Mouse (Mus musculus) C2C12 (cell line): ENCODE measurements around the gene Gm128. TPM values are rescaled to one million over a fixed set of nuclear protein-coding genes. Genes with fewer than 3 reads are reported as not detected.
A peak's percentile ranks its signal among the peaks of the same experiment; 100 is the strongest.

Source experiments
- H3K27me3 ChIP-seq: one replicate; pipeline ENCODE4 v1.6.1; 2011; ENCODE audit not compliant: control insufficient read depth, insufficient read depth, insufficient read length
- H3K36me3 ChIP-seq: one replicate; pipeline ENCODE4 v1.6.1; 2011; ENCODE audit not compliant: control insufficient read depth, insufficient read depth
- H3K4me3 ChIP-seq: one replicate; pipeline ENCODE4 v1.5.1; 2011; ENCODE audit warnings: mild to moderate bottlenecking, control low read depth; ENCODE audit not compliant: poor library complexity, insufficient read depth, severe bottlenecking
- H3K79me2 ChIP-seq: one replicate; pipeline ENCODE4 v1.6.1; 2011; ENCODE audit not compliant: control insufficient read depth, insufficient read depth
- H3K79me3 ChIP-seq: one replicate; pipeline ENCODE4 v1.6.1; 2011; ENCODE audit warnings: low read depth, control low read depth
- H3ac ChIP-seq: one replicate; pipeline ENCODE3; 2011; ENCODE audit warnings: low read depth; ENCODE audit not compliant: control insufficient read depth, insufficient read length
- CEBPB ChIP-seq: IDR thresholded peaks from one replicate; pipeline ENCODE4 v1.6.1; 2011; ENCODE audit warnings: low read depth, mild to moderate bottlenecking, control low read depth, moderate library complexity
- CTCF ChIP-seq: IDR thresholded peaks from one replicate; pipeline ENCODE4 v1.5.1; 2011; ENCODE audit not compliant: control insufficient read depth, insufficient read depth, insufficient read length
- FOSL1 ChIP-seq: IDR thresholded peaks from one replicate; pipeline ENCODE4 v1.8.0; 2011; ENCODE audit warnings: mild to moderate bottlenecking, low read length; ENCODE audit not compliant: poor library complexity, insufficient read depth, severe bottlenecking
- MAX ChIP-seq: IDR thresholded peaks from one replicate; pipeline ENCODE4 v1.6.1; 2011; ENCODE audit warnings: mild to moderate bottlenecking, control low read depth
- MYOD1 ChIP-seq: IDR thresholded peaks from one replicate; pipeline ENCODE4 v1.6.1; 2011; ENCODE audit warnings: low read depth; ENCODE audit not compliant: control insufficient read depth, insufficient read length
- MYOG ChIP-seq: IDR thresholded peaks from one replicate; pipeline ENCODE4 v1.6.1; 2011; ENCODE audit not compliant: control insufficient read depth, insufficient read length; ENCODE audit errors: extremely low read depth
- USF1 ChIP-seq: IDR thresholded peaks from one replicate; pipeline ENCODE4 v1.6.1; 2011; ENCODE audit warnings: low read depth, mild to moderate bottlenecking, control low read depth, moderate library complexity
- polyA plus RNA-seq: library from polyadenylated mRNA; unstranded; fragments of >200 nt; fragmentation: generic; extraction: Trizol; gene quantifications from one replicate; pipeline ENCODE4 v1.2.1, GENCODE M21; 2012; ENCODE audit warnings: missing spikeins

The Gm128 gene
- polyA plus RNA-seq, 1 experiment = 0.11 TPM

DNA sequence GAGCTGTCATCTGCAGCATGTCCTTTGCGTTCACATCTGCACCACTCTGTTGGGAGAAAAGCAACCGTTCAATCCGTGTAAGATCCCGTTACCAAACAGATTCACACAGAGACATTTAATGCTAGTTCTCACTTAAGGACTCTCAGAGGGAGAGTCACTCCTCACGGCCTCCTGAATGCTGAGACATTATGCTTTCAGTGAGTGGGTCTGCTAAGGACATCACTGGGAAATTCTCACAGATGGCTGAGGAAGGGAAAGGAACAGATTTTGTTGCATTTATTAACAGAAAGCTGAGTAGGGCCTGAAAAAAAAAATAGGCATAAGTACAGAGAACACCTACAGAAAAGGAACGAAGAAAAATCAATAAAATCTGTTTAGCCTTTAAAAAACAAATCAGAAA is 37.5 kb downstream of the Gm128 start:
- TF ChIP-seq CEBPB (no peak), MYOD1 (no peak), MYOG (no peak), CTCF (no peak), USF1 (no peak), MAX (no peak), FOSL1 (no peak)
- Histone ChIP-seq H3K79me3 (no peaks in the 10 kb centered on the region), H3ac (no peak overlapping the region), H3K36me3 (peaks cover 74% of the 10 kb centered on the region), H3K4me3 (no peak overlapping the region), H3K27me3 (no peaks in the 10 kb centered on the region), H3K79me2 (no peaks in the 10 kb centered on the region)

DNA sequence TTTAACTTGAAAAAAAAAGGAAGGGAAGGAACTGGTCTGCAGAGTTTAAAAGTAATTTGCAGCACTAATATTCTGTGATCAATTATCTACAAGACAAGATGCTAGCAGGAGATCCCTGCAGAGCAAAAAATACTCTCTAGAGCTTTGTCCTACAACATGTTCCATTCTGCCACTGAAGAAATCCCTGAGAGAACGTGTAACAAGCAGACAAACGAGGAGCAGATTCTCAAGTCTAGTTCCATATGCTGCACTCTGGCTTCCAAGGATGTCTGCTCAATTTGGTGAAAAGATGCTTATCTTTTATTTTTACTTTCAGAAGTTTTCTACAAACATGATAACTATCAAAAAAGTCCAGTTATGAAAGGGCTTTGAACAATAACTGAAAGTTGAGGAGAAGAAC is 40.8 kb downstream of the Gm128 start:
- no peaks in the 10 kb centered on the region for H3K79me3 ChIP-seq
- no peaks in the 10 kb centered on the region for H3K79me2 ChIP-seq
- TF ChIP-seq CTCF (no peak), MYOD1 (no peak), USF1 (no peak), MYOG (no peak), FOSL1 (no peak)
- H3K27me3 ChIP-seq = no peaks in the 10 kb centered on the region
- peaks cover 87% of the 10 kb centered on the region for H3K36me3 ChIP-seq
- no peak overlapping the region for H3K4me3 ChIP-seq
- H3ac ChIP-seq = no peak overlapping the region

DNA sequence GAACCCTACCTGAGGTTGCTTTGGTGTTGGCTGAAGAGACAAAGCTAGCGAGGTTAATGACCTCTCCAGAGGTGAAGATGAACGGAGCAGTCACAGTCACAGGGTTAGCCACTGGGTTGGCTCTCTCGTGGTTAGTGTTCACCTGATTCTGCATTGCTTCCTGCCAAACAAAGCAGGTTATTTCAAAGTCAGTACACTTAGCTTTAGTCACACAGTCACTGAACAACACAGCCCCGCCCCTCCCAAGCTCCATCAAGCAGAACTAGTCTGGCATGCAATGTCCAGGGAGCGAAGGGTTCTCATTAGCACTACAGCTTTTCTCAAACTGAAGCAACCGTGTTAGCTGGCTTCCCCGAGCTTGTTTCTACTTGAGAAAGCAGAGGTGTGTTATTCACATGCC is 41.3 kb downstream of the Gm128 start:
- no peaks in the 10 kb centered on the region for H3K27me3 ChIP-seq
- TF ChIP-seq MYOG (no peak), MYOD1 (no peak), USF1 (no peak), CEBPB (no peak), FOSL1 (no peak), MAX (no peak)
- no peak overlapping the region for H3ac ChIP-seq
- no peaks in the 10 kb centered on the region for H3K79me3 ChIP-seq
- no peak overlapping the region for H3K4me3 ChIP-seq
- H3K79me2 ChIP-seq = no peaks in the 10 kb centered on the region
- peaks cover 86% of the 10 kb centered on the region for H3K36me3 ChIP-seq

DNA sequence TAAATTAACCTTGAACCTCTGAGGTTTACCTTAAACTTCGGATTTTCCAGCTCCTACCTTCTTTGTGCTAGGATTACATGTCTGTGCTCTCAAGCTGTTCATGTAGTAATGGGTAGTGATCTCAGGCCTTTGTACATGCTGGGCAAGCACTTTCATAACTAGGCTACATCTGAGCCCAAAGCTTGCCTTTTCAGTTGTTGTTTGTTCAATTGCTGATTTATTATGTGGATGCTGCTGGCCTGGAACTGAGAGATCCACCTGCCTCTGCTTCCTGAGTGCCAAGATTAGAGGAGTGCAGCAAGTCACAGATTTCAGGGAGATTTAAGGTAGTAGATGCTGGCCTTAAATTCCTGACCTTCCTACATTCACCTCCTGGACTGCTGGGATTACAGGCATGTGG is 42.3 kb downstream of the Gm128 start:
- Histone ChIP-seq H3K27me3 (no peaks in the 10 kb centered on the region), H3K79me3 (no peaks in the 10 kb centered on the region), H3K79me2 (no peaks in the 10 kb centered on the region), H3ac (no peak overlapping the region), H3K36me3 (peaks cover 76% of the 10 kb centered on the region), H3K4me3 (no peak overlapping the region)
- no peak for TF ChIP-seq FOSL1
- no peak for TF ChIP-seq MAX
- TF ChIP-seq USF1 = no peak
- no peak for TF ChIP-seq CTCF
- TF ChIP-seq CEBPB = no peak
- TF ChIP-seq MYOD1 = no peak
- TF ChIP-seq MYOG = no peak

DNA sequence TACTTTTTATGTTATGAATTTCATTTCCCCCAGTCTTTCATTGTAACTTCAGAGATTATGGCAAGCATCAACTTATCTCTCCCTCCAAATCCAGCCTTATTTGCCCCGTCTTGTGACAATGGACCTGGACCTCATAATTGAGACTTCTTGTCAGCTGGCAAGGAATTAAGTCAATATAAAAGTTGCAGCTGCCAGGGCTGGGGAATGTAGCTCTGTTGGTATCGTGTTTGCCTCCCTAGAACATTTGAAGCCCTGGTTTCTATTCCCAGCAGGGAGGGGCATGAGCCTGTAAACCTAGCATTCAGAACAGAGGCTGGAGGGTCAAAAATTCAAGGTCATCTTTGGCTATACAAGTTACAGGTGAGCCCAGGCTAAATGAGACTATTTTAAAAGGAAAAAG is 45.6 kb downstream of the Gm128 start:
- TF ChIP-seq MYOG (no peak), USF1 (no peak), MAX (no peak), MYOD1 (no peak), CTCF (no peak), CEBPB (no peak), FOSL1 (no peak)
- H3K4me3 ChIP-seq = no peak overlapping the region
- no peaks in the 10 kb centered on the region for H3K79me2 ChIP-seq
- H3ac ChIP-seq = no peak overlapping the region
- H3K36me3 ChIP-seq = peaks cover 56% of the 10 kb centered on the region
- H3K27me3 ChIP-seq = no peaks in the 10 kb centered on the region
- no peaks in the 10 kb centered on the region for H3K79me3 ChIP-seq

DNA sequence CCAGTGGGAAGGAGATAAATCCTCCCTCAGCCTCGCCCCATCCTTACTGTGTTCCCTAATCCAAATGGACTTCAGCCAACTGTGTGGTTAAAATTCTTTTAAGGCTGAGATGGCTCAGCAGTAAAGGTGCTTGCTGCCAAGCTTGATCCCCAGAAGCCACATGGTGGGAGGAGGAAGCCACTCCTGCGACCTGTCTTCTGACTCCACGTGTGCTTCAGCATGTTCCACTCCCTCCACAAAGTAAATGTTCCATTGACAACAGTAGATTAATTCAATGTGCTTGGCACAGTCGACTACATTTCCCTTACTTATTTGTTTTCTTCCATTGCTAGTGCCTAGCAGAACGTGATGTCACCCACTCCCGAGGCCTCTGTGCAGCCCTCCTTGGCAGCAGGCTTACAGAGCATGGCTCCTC is 46.7 kb downstream of the Gm128 start:
- Histone ChIP-seq H3K79me3 (no peaks in the 10 kb centered on the region), H3ac (no peak overlapping the region), H3K27me3 (no peaks in the 10 kb centered on the region), H3K36me3 (peaks cover 54% of the 10 kb centered on the region), H3K79me2 (no peaks in the 10 kb centered on the region), H3K4me3 (no peak overlapping the region)
- no peak for TF ChIP-seq FOSL1
- TF ChIP-seq CEBPB = no peak
- TF ChIP-seq USF1 = no peak
- TF ChIP-seq MYOD1 = no peak
- peak; percentile 92 for TF ChIP-seq MAX
- no peak for TF ChIP-seq CTCF
- TF ChIP-seq MYOG = no peak

Other genes starting within 250 kb of the Gm128 start
- gene Zfp687, start 226.2 kb downstream of the Gm128 start, polyA plus RNA-seq = 15.3 TPM
- gene Psmd4, start 199.0 kb downstream of the Gm128 start, polyA plus RNA-seq = 264 TPM
- 21.2 TPM for gene Pip5k1a, start 134.7 kb downstream of the Gm128 start, polyA plus RNA-seq
- gene Vps72, start 130.6 kb downstream of the Gm128 start, polyA plus RNA-seq = 83.4 TPM
- 0.23 TPM for gene Tmod4, start 117.1 kb downstream of the Gm128 start, polyA plus RNA-seq
- 22.2 TPM for gene Scnm1, start 107.6 kb downstream of the Gm128 start, polyA plus RNA-seq
- gene Lysmd1, start 107.5 kb downstream of the Gm128 start, polyA plus RNA-seq = 3.4 TPM
- gene Tnfaip8l2, start 99.2 kb downstream of the Gm128 start, polyA plus RNA-seq = 0.21 TPM
- gene Sema6c, start 81.1 kb downstream of the Gm128 start, polyA plus RNA-seq = 5.4 TPM
- gene Gabpb2, start 23.7 kb downstream of the Gm128 start, polyA plus RNA-seq = 5.7 TPM
- 80.9 TPM for gene Cdc42se1, start 12.9 kb downstream of the Gm128 start, polyA plus RNA-seq
- gene Mllt11, start 9.4 kb downstream of the Gm128 start, polyA plus RNA-seq = 19.6 TPM
- gene Bnipl, start 9.6 kb upstream of the Gm128 start, polyA plus RNA-seq = 0.34 TPM
- gene Mindy1, start 39.7 kb upstream of the Gm128 start, polyA plus RNA-seq = 43.6 TPM
- 16.1 TPM for gene Prune1, start 40.5 kb upstream of the Gm128 start, polyA plus RNA-seq
- 1.6 TPM for gene Anxa9, start 65.6 kb upstream of the Gm128 start, polyA plus RNA-seq
- gene Cers2, start 73.2 kb upstream of the Gm128 start, polyA plus RNA-seq = 146 TPM
- 15.6 TPM for gene Setdb1, start 115.6 kb upstream of the Gm128 start, polyA plus RNA-seq
- gene 4930558C23Rik, start 161.2 kb upstream of the Gm128 start, polyA plus RNA-seq = not detected
- gene Arnt, start 192.8 kb upstream of the Gm128 start, polyA plus RNA-seq = 13.6 TPM